Mouse (Mus musculus) left cerebral cortex, adult 18-20 months (tissue): ENCODE results near the gene Ccser1. TPM values are rescaled to one million over a fixed set of nuclear protein-coding genes. Genes with fewer than 3 reads are reported as not detected.

Experiments used
- DNase-seq, 2 experiments: peaks; one replicate each; pipeline ENCODE4 v3.0.0; 2021 to 2022; ENCODE audit warnings: low spot score in 2 of 2, mixed read lengths in 1 of 2
- total RNA-seq, 2 experiments: library from RNA; stranded (reverse); gene quantifications; 2 replicates each; pipeline ENCODE4 v1.2.3; 2021

Gene Ccser1
- total RNA-seq, 2 experiments from 2014 or later = 29.7 to 30.9 TPM

DNA sequence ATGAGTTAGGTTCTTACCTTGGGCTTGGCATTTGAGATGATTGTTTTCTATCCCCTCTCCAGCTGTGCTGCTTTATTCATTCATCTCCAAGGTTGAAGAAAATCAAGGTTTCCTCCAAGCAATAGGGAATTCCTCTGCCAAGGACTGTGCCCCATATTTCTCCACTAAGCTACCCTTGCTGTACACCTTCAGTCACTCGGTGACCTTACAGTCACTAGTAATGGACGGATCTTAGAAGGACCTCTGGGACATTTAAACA, 251.5 kb downstream of the Ccser1 start:
- DNase-seq = no peak

GRCm38 (mm10) chr6:61432167-61432566, 252.0 kb downstream of the Ccser1 start:
- no peak for DNase-seq

- DNase-seq = no peak
Measured at GRCm38 (mm10) chr6:61432703-61433102, 252.6 kb downstream of the Ccser1 start.

- DNase-seq = no peak
Measured at GRCm38 (mm10) chr6:61438165-61438564, 258.0 kb downstream of the Ccser1 start.

GRCm38 (mm10) chr6:61471371-61472152, 291.4 kb downstream of the Ccser1 start:
- no peak for DNase-seq

DNA sequence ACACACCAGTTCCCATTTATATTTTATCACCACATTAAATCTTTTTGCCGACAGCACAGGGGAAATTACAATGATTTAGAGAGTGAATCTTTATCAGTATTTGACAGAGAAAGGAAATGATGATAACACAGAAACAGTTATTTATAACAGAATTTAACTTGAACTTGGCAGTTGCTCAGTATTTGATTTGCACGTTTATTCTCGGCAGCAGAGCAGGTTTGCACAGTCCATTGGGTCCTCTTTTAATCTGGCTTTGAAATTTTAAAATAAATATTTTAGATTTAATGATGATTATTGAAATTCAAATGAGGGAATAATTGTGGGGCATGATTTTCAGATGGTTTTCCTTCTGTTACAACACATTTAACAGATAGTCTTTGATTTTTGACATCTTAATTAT, 305.2 kb downstream of the Ccser1 start:
- no peak for DNase-seq

GRCm38 (mm10) chr6:61491979-61492821, 312.1 kb downstream of the Ccser1 start:
- DNase-seq = no peak

- DNase-seq = no peak
Measured at GRCm38 (mm10) chr6:61493386-61493785, 313.3 kb downstream of the Ccser1 start.

GRCm38 (mm10) chr6:61515310-61515709, 335.2 kb downstream of the Ccser1 start:
- DNase-seq = no peak

GRCm38 (mm10) chr6:61521587-61521986, 341.5 kb downstream of the Ccser1 start:
- no peak for DNase-seq

GRCm38 (mm10) chr6:61522108-61522507, 342.0 kb downstream of the Ccser1 start:
- DNase-seq = no peak

GRCm38 (mm10) chr6:61523748-61524493, 343.8 kb downstream of the Ccser1 start:
- no peak for DNase-seq

DNA sequence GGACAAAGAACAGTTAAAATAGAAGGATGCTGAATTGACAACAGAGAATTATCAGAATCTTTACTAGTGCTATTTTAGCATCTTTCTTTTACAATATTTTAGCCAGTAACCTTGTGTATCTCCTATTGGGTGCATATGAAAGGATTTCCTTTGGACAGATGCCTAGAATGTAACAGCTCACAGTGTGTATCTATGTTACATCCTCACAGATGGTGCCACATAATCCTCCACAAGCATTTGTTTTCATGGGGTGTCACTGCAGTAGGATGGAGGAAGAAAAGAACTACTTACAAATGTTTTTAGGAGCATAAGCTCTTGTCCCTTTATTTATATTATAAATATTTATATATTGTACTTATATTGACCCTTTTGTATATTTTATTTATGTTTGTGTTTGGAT, 360.6 kb downstream of the Ccser1 start:
- no peak for DNase-seq

DNA sequence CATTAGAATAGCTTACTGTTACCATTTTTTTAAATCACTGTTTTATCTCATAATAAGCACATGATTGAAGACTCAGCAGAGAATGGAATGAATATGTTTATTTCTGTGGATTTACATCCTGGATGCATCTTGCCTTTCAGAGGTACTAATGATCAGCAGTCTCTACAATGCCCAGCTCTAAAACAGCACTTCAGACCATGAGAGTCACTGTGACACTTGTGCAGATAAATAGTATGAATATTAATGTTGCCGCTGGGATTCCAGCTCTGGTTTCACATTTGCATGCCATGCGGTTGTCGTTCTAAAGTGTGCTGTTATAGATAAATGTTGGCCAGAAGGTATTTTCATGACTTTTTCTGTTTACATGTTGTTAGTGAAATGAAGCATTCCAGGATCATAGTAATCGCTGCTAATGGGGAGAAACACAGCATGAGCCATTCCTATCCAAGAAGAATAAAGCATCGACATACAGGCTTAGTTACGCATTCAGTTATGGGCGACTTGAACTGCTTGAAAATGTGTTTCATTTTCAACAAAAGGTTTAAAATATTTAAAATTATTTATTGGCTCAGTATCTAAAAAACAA, 363.4 kb downstream of the Ccser1 start:
- DNase-seq = no peak

DNA sequence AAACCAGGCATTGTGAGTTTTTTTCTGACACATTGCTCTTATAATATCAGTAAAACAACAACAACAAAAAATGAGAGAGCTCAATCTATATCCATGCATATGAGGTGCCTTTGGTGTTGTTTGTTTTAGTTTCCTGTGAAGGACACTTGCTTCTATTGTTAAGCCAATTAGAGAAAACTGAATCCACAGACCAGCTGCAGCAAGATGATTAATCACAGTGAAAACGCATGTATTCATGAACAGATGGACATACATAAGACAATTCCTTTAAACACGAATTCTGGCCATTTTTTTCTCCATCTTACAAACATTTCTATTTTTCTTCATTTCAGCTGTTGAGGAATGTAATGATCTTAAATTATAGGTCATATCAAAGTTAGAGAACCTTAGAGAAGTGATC, 387.4 kb downstream of the Ccser1 start:
- DNase-seq = no peak

DNA sequence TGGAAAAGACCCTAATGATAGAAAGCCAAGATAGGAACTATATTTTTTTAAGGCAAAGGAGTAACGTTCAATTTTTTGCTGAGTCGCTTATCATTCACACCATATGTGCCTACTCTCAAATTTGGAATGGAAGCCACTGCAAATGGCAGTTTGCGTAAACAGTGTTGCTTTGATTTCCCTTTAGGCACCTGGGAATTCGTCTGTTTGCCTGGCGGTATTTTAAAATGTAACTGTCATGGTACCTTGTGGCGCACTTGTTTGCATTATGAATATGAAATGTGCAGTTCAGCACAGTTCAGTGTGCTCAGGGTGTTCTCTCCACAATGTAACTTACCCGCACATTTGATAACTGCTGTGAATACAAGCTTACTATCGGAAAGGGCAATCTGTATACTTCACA, 387.8 kb downstream of the Ccser1 start:
- DNase-seq = no peak

DNA sequence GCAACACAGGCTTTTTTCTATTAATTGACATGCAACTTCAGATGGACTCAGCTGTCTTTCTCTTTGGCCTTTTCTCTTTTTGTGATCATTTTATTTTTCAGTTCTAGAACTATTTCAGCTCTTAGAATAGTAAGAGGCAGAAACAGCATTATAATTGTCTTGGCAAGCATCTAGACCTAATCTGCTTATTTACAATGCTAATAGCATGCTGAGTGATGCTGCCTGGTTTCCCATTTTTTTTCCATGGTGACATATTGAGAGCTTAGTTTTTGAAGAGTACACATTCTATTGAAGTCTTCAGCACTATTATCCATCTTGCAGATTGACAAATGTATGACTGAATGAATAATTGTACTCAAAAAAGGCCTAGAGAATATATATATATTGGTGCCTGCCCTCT, 401.6 kb downstream of the Ccser1 start:
- no peak for DNase-seq

DNA sequence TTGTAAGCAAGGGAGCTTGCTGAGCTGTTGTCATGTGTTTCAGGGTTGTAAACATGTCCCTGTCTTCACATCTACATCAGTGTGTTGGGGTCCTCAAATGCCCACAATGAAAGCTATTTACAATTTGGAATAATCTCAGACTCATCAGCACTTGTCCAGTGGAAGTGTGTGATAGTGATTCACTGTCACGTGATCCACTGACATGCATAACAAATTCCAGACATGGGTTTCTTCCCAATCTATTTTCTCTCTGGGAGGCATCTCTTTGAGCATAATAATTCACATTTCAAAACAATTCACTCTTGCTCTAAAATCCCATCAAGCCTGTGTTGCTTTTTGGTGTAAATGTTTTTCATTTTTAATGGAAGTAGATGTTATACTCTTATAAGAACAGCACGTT, 408.9 kb downstream of the Ccser1 start:
- no peak for DNase-seq

DNA sequence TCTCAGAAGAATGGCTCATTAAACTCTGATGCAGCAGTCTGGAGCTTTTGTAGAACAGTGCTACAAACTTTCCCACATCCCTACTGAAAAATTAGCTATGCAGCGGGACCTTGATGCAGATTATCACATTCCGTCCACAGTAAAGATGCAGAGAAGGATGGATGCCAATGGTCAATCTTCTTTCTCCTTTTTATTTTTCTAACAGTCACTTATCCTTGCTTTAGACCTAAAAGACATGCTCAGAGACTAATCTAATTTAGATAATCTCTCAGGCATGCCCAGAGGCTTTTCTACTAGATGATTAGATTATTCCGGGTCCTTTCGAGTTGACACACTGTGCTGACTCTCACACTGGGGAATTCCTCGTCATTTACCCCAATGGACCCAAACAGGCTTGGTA, 421.8 kb downstream of the Ccser1 start:
- DNase-seq = no peak

GRCm38 (mm10) chr6:61614920-61615319, 434.8 kb downstream of the Ccser1 start:
- no peak for DNase-seq

DNA sequence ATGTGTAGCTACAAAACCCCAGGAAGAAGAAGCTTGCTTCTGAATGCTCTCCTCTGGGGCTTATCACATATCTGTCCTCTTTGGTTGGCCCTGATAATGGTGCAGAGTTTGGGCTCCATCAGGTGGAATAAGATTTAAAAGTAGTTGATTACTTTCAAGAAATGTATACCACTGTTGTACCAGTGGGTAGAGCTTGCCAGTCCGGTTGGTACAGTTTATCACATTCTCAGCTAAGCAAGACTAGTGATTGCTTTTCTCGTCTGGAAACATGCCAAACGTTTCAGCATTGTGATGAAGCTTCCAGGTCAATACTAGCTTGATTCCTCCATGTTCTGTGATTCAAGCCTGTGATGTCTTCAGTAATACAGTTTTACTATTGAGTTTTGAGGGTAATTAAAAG, 441.6 kb downstream of the Ccser1 start:
- DNase-seq = no peak

DNA sequence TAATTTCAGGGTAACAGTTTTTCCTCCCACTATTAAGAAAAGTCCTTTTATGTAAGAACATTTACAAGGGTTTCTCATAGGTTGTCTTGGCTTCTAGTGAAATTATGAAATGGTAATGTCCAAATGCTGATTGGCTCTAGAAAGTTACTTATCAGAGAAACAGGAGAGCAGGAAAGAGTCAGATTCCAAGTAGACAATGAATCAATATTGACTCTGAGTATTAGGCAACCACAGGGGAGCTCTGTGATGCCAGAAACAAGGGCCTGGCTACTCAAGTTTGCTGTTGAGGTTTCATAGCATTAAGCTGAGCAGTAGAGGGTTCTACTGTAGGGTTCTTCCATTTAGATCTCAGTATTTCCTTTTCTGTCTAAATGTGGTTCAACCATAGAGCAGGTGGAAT, 481.3 kb downstream of the Ccser1 start:
- no peak for DNase-seq
